9 mouse cellular contexts compared by ENCODE assay signal in genomic region chr13:53285756-53286361, GRCm38 (mm10). TPM values are rescaled to one million over a fixed set of nuclear protein-coding genes. Genes with fewer than 3 reads are reported as not detected.
A peak's percentile ranks its signal among the peaks of the same experiment; 100 is the strongest.
DNase-seq lines count a peak whose midpoint lies in the region; ATAC-seq and TF ChIP-seq lines count a peak whose summit lies in the region.
"Had no signal": no experiment of that assay in that cellular context is flagged by ENCODE, and none has a peak within 500 bp of the region (broad histone marks: within the 10 kb centered on the region; RNA-seq: fewer than 3 reads in every experiment).

TSS of gene Ror2 (minus strand) at chr13:53286124.

- no peak for TF ChIP-seq CTCF in testis, adult 2 months (IDR thresholded peaks at IDR 0.05; ENCODE audit: control insufficient read depth, insufficient read depth, insufficient replicate concordance, low read depth, low read length)

- H3K9ac ChIP-seq in forebrain, embryonic 16.5 days (replicated peaks; ENCODE audit: low read depth, low read length): peak within 1 kb of the TSS; percentile 71
- H3K9ac ChIP-seq in liver, embryonic 11.5 days (ENCODE audit: low read depth, low read length): peak within 1 kb of the TSS; percentile 64
- peak within 1 kb of the TSS; percentile 55 for H3K9ac ChIP-seq in neural tube, embryonic 14.5 days (replicated peaks; ENCODE audit: low read depth, low read length)

- TF ChIP-seq POLR2A in testis, adult 2 months (IDR thresholded peaks at IDR 0.05; ENCODE audit: control insufficient read depth, low read depth, low read length): no peak

- H3K9me3 ChIP-seq in forebrain, embryonic 16.5 days (ENCODE audit: control insufficient read depth, low read length): no peaks in the 10 kb centered on the region
- H3K9me3 ChIP-seq in hindbrain, embryonic 10.5 days: no peaks in the 10 kb centered on the region
- no peaks in the 10 kb centered on the region for H3K9me3 ChIP-seq in liver, embryonic 11.5 days (ENCODE audit: control insufficient read depth, low read length)
- no peaks in the 10 kb centered on the region for H3K9me3 ChIP-seq in neural tube, embryonic 14.5 days (ENCODE audit: control insufficient read depth, low read length)

- H3K27ac ChIP-seq in testis, adult 2 months (ENCODE audit: control insufficient read depth, insufficient read depth, low read depth, low read length): no peak within 1 kb of the TSS
- no peak within 1 kb of the TSS for H3K27ac ChIP-seq in forebrain, embryonic 16.5 days (ENCODE audit: low read length)
- peak within 1 kb of the TSS; percentile 86 for H3K27ac ChIP-seq in hindbrain, embryonic 10.5 days
- H3K27ac ChIP-seq in liver, embryonic 11.5 days (ENCODE audit: low read depth, low read length): peak within 1 kb of the TSS; percentile 33
- no peak within 1 kb of the TSS for H3K27ac ChIP-seq in neural tube, embryonic 14.5 days (ENCODE audit: low read depth, low read length)

- H3K36me3 ChIP-seq in testis, adult 2 months (ENCODE audit: control insufficient read depth, insufficient read depth, low read length): no peaks in the 10 kb centered on the region
- no peaks in the 10 kb centered on the region for H3K36me3 ChIP-seq in forebrain, embryonic 16.5 days (ENCODE audit: control insufficient read depth, insufficient read depth)
- no peaks in the 10 kb centered on the region for H3K36me3 ChIP-seq in hindbrain, embryonic 10.5 days
- H3K36me3 ChIP-seq in liver, embryonic 11.5 days (ENCODE audit: control insufficient read depth, insufficient read depth, low read length): no peaks in the 10 kb centered on the region
- no peaks in the 10 kb centered on the region for H3K36me3 ChIP-seq in neural tube, embryonic 14.5 days (ENCODE audit: control insufficient read depth, insufficient read depth, low read length)

- no peaks in the 10 kb centered on the region for H3K27me3 ChIP-seq in testis, adult 2 months (ENCODE audit: control insufficient read depth, insufficient read depth, low read length)
- no peaks in the 10 kb centered on the region; the same call in 1 of the 2 replicates for H3K27me3 ChIP-seq in forebrain, embryonic 16.5 days (replicated peaks; ENCODE audit: control insufficient read depth, insufficient read depth, low read length)
- H3K27me3 ChIP-seq in hindbrain, embryonic 10.5 days (ENCODE audit: insufficient read depth, poor library complexity, severe bottlenecking): peaks cover 38% of the 10 kb centered on the region
- peaks cover 37% of the 10 kb centered on the region for H3K27me3 ChIP-seq in liver, embryonic 11.5 days (replicated peaks; ENCODE audit: control insufficient read depth, insufficient read depth, low read length)
- peaks cover 11% of the 10 kb centered on the region; the same call in 1 of the 2 replicates for H3K27me3 ChIP-seq in neural tube, embryonic 14.5 days (ENCODE audit: control insufficient read depth, insufficient read depth, low read length)

- no peak for DNase-seq in testis, postnatal 14 days (ENCODE audit: low spot score)
- peak; percentile 85 for DNase-seq in hindbrain, embryonic 10.5 days (ENCODE audit: low spot score)
- peak; percentile 70 for DNase-seq in liver, embryonic 11.5 days (ENCODE audit: low spot score)

- under 1% methylated on average over 64 of the region's 68 CpGs for WGBS in forebrain, embryonic 16.5 days
- under 1% methylated on average over 68 of the region's 68 CpGs for WGBS in hindbrain, embryonic 10.5 days
- WGBS in liver, embryonic 11.5 days: 2% methylated on average over 62 of the region's 68 CpGs
- WGBS in neural tube, embryonic 14.5 days: under 1% methylated on average over 59 of the region's 68 CpGs

- H3K4me2 ChIP-seq in forebrain, embryonic 16.5 days (ENCODE audit: low read length): peak within 1 kb of the TSS; percentile 70
- H3K4me2 ChIP-seq in liver, embryonic 11.5 days: peak within 1 kb of the TSS; percentile 61
- peak within 1 kb of the TSS; percentile 67 for H3K4me2 ChIP-seq in neural tube, embryonic 14.5 days (ENCODE audit: low read depth, low read length)

- H3K4me1 ChIP-seq in testis, adult 2 months (ENCODE audit: control insufficient read depth, insufficient read depth, low read length): peaks cover 16% of the 10 kb centered on the region
- peaks cover 18% of the 10 kb centered on the region for H3K4me1 ChIP-seq in forebrain, embryonic 16.5 days (replicated peaks; ENCODE audit: control insufficient read depth, insufficient read depth, low read length)
- H3K4me1 ChIP-seq in hindbrain, embryonic 10.5 days (replicated peaks): peaks cover 50% of the 10 kb centered on the region
- H3K4me1 ChIP-seq in liver, embryonic 11.5 days (replicated peaks; ENCODE audit: control insufficient read depth, insufficient read depth, low read length): peaks cover 5% of the 10 kb centered on the region; the same call in 1 of the 2 replicates
- peaks cover 8% of the 10 kb centered on the region; the same call in 1 of the 2 replicates for H3K4me1 ChIP-seq in neural tube, embryonic 14.5 days (ENCODE audit: control insufficient read depth, insufficient read depth, low read length)

- peak; percentile 82 for ATAC-seq in forebrain, embryonic 16.5 days
- ATAC-seq in liver, embryonic 11.5 days (replicated peaks; ENCODE audit: low FRiP score): peak; percentile 26; the same call in 1 of the 2 replicates
- peak; percentile 70 for ATAC-seq in neural tube, embryonic 14.5 days (ENCODE audit: low read depth)
- ATAC-seq in inflammation-experienced regulatory T-cells, adult 6 months: no peak
- no peak for ATAC-seq in frontal cortex, adult (ENCODE audit: low TSS enrichment)

- peak within 1 kb of the TSS; percentile 78 for H3K4me3 ChIP-seq in testis, adult 2 months (ENCODE audit: control insufficient read depth, low read depth, low read length)
- H3K4me3 ChIP-seq in forebrain, embryonic 16.5 days (replicated peaks; ENCODE audit: low read length): peak within 1 kb of the TSS; percentile 50
- peak within 1 kb of the TSS; percentile 63 for H3K4me3 ChIP-seq in hindbrain, embryonic 10.5 days
- H3K4me3 ChIP-seq in liver, embryonic 11.5 days (ENCODE audit: low read depth, low read length): peak within 1 kb of the TSS; percentile 57
- peak within 1 kb of the TSS; percentile 46 for H3K4me3 ChIP-seq in neural tube, embryonic 14.5 days (ENCODE audit: low read depth, low read length)
- H3K4me3 ChIP-seq: megakaryocyte, embryonic 14.5 days had no signal

RNA-seq across cellular contexts. Expression of gene Ror2, which starts in this region (rescaled TPM):
- 2.0 and 2.6 TPM in 2 replicates for polyA plus RNA-seq in testis, adult 2 months (2012; rRNA removed)
- polyA plus RNA-seq in forebrain, embryonic 16.5 days (2015; fragmentation: Nextera tagmentation; extraction: Ambion mirVana): 3.0 and 3.6 TPM in 2 replicates
- polyA plus RNA-seq in hindbrain, embryonic 10.5 days (2016; fragmentation: Nextera tagmentation; extraction: Ambion mirVana): 13.5 and 16.9 TPM in 2 replicates
- 3.8 and 4.3 TPM in 2 replicates for polyA plus RNA-seq in liver, embryonic 11.5 days (2014; fragmentation: Nextera tagmentation; extraction: Ambion mirVana)
- 1.1 and 2.2 TPM in 2 replicates for polyA plus RNA-seq in neural tube, embryonic 14.5 days (2014; fragmentation: Nextera tagmentation; extraction: Ambion mirVana)
- not detected for polyA plus RNA-seq in inflammation-experienced regulatory T-cells, adult 6 months (2017; shearing (Covaris generic))

Comparison
In these comparisons a context has a peak if more than half of its experiments do, and no peak if none do; other contexts are left out.
1. H3K27ac ChIP-seq: peak in hindbrain, embryonic 10.5 days (single experiment) and liver, embryonic 11.5 days (single experiment); none in testis, adult 2 months (single experiment), forebrain, embryonic 16.5 days (single experiment) and neural tube, embryonic 14.5 days (single experiment).
2. ATAC-seq: peak in forebrain, embryonic 16.5 days (single experiment), liver, embryonic 11.5 days (single experiment) and neural tube, embryonic 14.5 days (single experiment); none in inflammation-experienced regulatory T-cells, adult 6 months (single experiment) and frontal cortex, adult (single experiment).
3. Peak in every context shown above with its lines, with median percentiles within 50 percentile points of each other: H3K4me3 ChIP-seq, H3K4me2 ChIP-seq and H3K9ac ChIP-seq.